Mouse (Mus musculus) liver, embryonic 13.5 days (tissue): ENCODE data around the gene Zfp112. TPM values are rescaled to one million over a fixed set of nuclear protein-coding genes. Genes with fewer than 3 reads are reported as not detected.
"Not testable (repeated sequence)": the region's sequence is repeated elsewhere in the genome, so short reads cannot be mapped to it uniquely, and the experiment has no call there.

Experiments
- ATAC-seq: fragments of 200-750 bp; cut with Nextera tagmentation; 2 replicates; pipeline ENCODE4 v1.8.0; 2017; ENCODE audit warnings: low read depth, mild to moderate bottlenecking, moderate number of reproducible peaks, moderate library complexity
- DNase-seq: peaks from one replicate; pipeline ENCODE4 v3.0.0; 2022
- H3K27ac ChIP-seq: fragments of 300-500 bp; sonication (generic); 2 replicates; pipeline ENCODE4 v1.5.1; 2015; ENCODE audit warnings: moderate library complexity, mild to moderate bottlenecking, inconsistent platforms
- H3K27me3 ChIP-seq: fragments of 300-500 bp; sonication (generic); 2 replicates; pipeline ENCODE4 v1.6.1; 2015; ENCODE audit warnings: mild to moderate bottlenecking, inconsistent platforms
- H3K36me3 ChIP-seq: fragments of 300-500 bp; sonication (generic); 2 replicates; pipeline ENCODE4 v1.6.1; 2015; ENCODE audit warnings: mild to moderate bottlenecking, inconsistent platforms
- H3K4me1 ChIP-seq: fragments of 300-500 bp; sonication (generic); replicated peaks from 2 replicates; pipeline ENCODE4 v1.6.1; 2015; ENCODE audit warnings: inconsistent platforms
- H3K4me2 ChIP-seq: fragments of 300-500 bp; sonication (generic); 2 replicates; pipeline ENCODE4 v1.6.1; 2015; ENCODE audit warnings: inconsistent platforms, mild to moderate bottlenecking, moderate library complexity
- H3K4me3 ChIP-seq: fragments of 300-500 bp; sonication (generic); replicated peaks from 2 replicates; pipeline ENCODE4 v1.5.1; 2015; ENCODE audit warnings: mild to moderate bottlenecking, inconsistent platforms
- H3K9ac ChIP-seq: fragments of 300-500 bp; sonication (generic); 2 replicates; pipeline ENCODE4 v1.6.1; 2015; ENCODE audit warnings: mild to moderate bottlenecking, inconsistent platforms
- H3K9me3 ChIP-seq: fragments of 300-500 bp; sonication (generic); replicated peaks from 2 replicates; pipeline ENCODE4 v1.6.1; 2016; ENCODE audit warnings: inconsistent platforms
- WGBS: fragments of 180-500 bp; shearing (Covaris S2); methylation state at CpG from one replicate; pipeline ENCODE4 v1.1.7; 2015; ENCODE audit not compliant: insufficient replicate concordance; 5-methylcytosine and 5-hydroxymethylcytosine counted together
- polyA plus RNA-seq: library from polyadenylated mRNA; unstranded; fragments of >200 nt; fragmentation: Nextera tagmentation; extraction: Ambion mirVana; gene quantifications from 2 replicates; pipeline ENCODE4 v1.2.1, GENCODE M21; 2015

Zfp112 gene
- polyA plus RNA-seq, result 1.0 TPM in 2 replicates

- ATAC-seq, result peak; percentile 87
- Histone ChIP-seq H3K9me3 (peaks cover 12% of the 10 kb centered on the region; the same call in 1 of the 2 replicates), H3K4me1 (peaks cover 20% of the 10 kb centered on the region), H3K27ac (peak within 1 kb of the TSS; percentile 71), H3K4me2 (peak within 1 kb of the TSS; percentile 80), H3K4me3 (peak within 1 kb of the TSS; percentile 64), H3K9ac (peak within 1 kb of the TSS; percentile 76), H3K27me3 (no peaks in the 10 kb centered on the region), H3K36me3 (peaks cover 25% of the 10 kb centered on the region)
- no peak for DNase-seq
- WGBS, result 4% methylated on average over 23 of the region's 23 CpGs
Observed at GRCm38 (mm10) chr7:24112156-24112856, at the start of gene Zfp112. Zfp112 (plus strand) TSS chr7:24112314.

DNA sequence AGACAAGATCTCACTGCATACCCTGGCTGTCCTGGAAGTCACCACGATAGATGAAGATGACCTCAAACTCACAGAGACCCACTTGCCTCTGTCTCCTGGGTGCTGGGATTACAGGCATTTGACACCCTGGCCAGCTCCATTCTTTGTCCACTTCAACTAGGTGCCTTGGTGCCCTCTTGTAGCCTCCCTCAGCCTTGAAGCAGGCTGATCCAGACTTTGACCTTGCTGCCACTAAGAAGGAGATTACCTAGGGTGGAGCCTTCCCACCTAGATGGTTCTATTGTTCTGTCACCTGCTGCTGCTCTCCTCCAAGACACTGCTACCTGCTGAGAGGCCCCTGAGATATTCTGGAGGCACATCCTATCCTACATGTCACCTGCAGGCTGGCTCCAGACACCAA lies 37.7 kb upstream of the Zfp112 start:
- not testable (repeated sequence) for H3K36me3 ChIP-seq, H3K9me3 ChIP-seq, ATAC-seq, H3K4me3 ChIP-seq, H3K27me3 ChIP-seq, H3K4me1 ChIP-seq, H3K9ac ChIP-seq, H3K27ac ChIP-seq, DNase-seq, H3K4me2 ChIP-seq
- WGBS, result 24% methylated on average over 1 of the region's 1 CpGs

DNA sequence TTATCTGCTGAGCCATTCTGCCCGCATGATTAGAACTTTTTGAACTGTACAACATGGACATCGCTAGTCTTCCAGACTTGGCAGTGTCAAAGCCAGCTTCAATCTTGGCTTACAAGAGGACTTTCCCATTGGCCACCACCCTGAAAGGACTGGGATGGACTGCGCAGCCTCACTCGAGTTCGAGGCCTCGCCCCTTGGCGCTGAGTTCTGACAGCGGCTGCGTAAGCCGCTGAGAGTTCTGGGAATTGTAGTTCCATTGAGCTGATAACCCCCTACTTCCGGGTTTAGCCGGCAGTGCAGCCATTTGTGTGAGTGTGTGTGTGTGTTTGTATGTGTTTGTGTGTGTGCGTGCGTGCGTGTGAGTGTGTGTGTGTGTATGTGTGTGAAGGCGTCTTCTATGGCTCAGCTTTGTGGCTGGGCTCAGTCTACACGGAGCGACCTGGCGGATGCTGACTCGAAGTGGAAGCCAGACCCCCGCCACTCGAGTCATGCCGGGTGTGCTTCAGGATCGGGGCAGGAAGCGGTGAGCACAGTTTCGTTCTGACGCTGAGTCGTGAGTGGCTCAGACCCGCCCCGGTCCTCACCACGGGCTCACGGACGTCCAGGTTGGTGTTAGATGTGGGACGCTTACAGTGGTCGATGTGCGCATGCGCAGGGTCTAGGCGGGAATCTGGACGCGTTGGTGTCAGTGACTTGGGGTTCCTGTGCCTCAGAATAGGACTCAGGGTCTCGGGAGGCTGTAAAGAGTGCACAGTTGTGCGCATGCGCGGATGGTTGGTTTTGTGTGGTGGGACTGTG lies 30.3 kb upstream of the Zfp112 start, which contains the start of gene Zfp180:
TSS of gene Zfp180 (plus strand) at position 291 of the 798 bp plus-strand sequence.
- peak within 1 kb of the TSS; percentile 93 for H3K4me2 ChIP-seq
- DNase-seq (peak; percentile 93), ATAC-seq (peak; percentile 95)
- H3K4me3 ChIP-seq, result peak within 1 kb of the TSS; percentile 80
- H3K9ac ChIP-seq, result peak within 1 kb of the TSS; percentile 85
- H3K27ac ChIP-seq, result peak within 1 kb of the TSS; percentile 92
- peaks cover 28% of the 10 kb centered on the region for H3K4me1 ChIP-seq
- 13% methylated on average over 44 of the region's 44 CpGs for WGBS
- H3K36me3 ChIP-seq, result peaks cover 25% of the 10 kb centered on the region
- peaks cover 4% of the 10 kb centered on the region for H3K27me3 ChIP-seq
- H3K9me3 ChIP-seq, result 0 out of 2 replicates have a peak, but pooled peaks cover 2% of the 10 kb centered on the region

DNA sequence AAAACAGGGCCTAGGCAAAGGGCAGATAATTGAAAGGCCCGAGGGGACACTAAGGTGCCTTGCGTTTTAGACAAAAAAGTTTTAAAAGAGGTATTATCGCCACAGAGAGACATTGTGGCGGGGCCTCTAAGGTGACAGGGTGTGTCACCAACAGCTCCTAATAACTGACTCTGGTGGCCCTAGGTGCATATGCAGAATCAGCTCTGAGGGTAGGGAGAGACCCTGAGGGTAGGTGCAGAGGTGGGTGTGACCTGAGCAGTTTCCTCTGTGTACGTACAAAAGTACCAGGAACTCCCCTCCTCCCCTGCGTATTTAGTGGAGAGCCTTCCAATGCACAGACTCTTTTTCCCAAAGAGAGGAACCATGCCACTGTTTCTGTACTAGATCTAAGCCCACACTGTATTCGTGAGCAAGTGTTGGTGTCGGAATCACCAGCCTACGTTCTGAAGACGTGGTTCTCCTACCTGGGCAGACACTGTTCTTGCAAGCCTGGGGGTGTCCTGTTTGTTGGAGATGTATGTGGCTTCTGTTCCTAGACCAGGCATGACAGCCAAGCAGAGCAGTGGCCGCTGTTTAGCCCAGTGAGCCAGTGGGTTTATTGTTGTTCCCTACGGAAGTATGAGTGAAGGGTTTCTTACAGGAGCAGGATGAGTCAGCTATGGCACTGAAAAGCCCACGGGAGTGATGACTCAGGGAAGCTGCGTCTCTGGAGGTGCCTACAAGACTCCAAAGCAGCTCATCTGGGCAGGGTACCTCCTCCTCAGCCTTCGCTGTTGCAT lies 29.5 kb upstream of the Zfp112 start:
- ATAC-seq (peak; percentile 58), DNase-seq (no peak)
- H3K36me3 ChIP-seq, result peaks cover 34% of the 10 kb centered on the region
- peak overlapping the region; percentile 85 for H3K9ac ChIP-seq
- H3K27ac ChIP-seq, result peak overlapping the region; percentile 92
- H3K4me3 ChIP-seq, result peak overlapping the region; percentile 80
- H3K4me1 ChIP-seq, result peaks cover 28% of the 10 kb centered on the region
- H3K27me3 ChIP-seq, result peaks cover 4% of the 10 kb centered on the region
- WGBS, result 36% methylated on average over 15 of the region's 15 CpGs
- peak overlapping the region; percentile 93 for H3K4me2 ChIP-seq
- 0 out of 2 replicates have a peak, but pooled peaks cover 2% of the 10 kb centered on the region for H3K9me3 ChIP-seq

DNA sequence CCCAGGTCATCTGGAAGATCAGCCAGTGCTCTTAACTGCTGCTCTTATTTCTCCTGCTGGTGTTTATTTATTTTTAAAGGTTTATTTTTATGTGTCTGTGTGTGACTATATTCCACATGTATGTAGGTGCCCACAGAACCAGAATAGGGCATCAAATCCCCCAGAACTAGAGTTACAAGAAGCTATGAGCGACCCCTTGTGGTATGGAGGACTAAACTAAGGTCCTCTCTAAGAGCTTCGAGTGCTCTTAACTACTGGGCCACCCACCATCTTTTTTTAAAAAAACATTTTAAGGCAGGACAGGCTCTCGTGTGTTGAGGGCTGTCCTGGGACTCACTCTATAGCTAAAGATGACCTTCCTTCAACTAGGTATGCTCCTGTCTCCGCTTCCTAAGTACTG lies 25.2 kb upstream of the Zfp112 start:
- ATAC-seq (no peak), DNase-seq (no peak)
- no peak overlapping the region for H3K9ac ChIP-seq
- H3K4me2 ChIP-seq, result no peak overlapping the region
- WGBS, result 86% methylated on average over 4 of the region's 4 CpGs
- H3K36me3 ChIP-seq, result peaks cover 54% of the 10 kb centered on the region
- 0 out of 2 replicates have a peak, but pooled peaks cover 5% of the 10 kb centered on the region for H3K9me3 ChIP-seq
- no peaks in the 10 kb centered on the region for H3K27me3 ChIP-seq
- peaks cover 24% of the 10 kb centered on the region for H3K4me1 ChIP-seq
- H3K27ac ChIP-seq, result no peak overlapping the region
- no peak overlapping the region for H3K4me3 ChIP-seq

DNA sequence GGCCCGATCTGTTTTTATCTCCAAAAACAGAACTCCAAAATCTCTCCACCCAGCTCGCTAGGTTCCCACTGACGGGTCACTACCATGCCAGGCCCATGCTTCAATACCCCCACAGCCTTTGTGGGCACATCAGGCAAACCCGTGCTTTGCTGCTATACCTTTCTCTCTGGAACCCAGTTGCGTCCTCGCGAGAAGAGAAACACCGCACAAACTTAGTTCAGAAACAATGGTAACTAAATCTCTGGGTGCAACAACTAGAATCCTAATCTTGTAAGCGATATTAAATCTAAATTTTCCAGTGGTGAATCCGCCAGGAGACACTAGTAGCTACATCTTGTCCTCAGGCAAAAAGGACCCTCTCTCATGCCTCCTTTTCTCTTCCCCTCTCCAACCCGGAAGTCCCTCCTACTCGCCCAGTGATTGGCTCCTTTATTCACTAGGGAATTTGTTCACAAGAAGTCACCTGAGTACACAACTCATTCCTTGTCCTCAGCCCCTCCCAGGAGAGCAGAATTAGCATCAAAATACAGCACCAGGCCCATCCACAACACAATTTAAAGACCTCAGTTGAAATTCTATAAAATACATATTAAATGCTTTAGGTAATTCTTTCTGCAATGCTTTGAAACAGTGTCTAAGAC lies 24.5 kb upstream of the Zfp112 start:
- H3K4me1 ChIP-seq, result peaks cover 22% of the 10 kb centered on the region
- no peak for DNase-seq
- no peak for ATAC-seq
- H3K4me3 ChIP-seq, result no peak overlapping the region
- H3K9ac ChIP-seq, result no peak overlapping the region
- peaks cover 7% of the 10 kb centered on the region; the same call in 1 of the 2 replicates for H3K9me3 ChIP-seq
- H3K4me2 ChIP-seq, result no peak overlapping the region
- peaks cover 57% of the 10 kb centered on the region for H3K36me3 ChIP-seq
- H3K27ac ChIP-seq, result no peak overlapping the region
- no peaks in the 10 kb centered on the region for H3K27me3 ChIP-seq
- WGBS, result 88% methylated on average over 12 of the region's 12 CpGs

DNA sequence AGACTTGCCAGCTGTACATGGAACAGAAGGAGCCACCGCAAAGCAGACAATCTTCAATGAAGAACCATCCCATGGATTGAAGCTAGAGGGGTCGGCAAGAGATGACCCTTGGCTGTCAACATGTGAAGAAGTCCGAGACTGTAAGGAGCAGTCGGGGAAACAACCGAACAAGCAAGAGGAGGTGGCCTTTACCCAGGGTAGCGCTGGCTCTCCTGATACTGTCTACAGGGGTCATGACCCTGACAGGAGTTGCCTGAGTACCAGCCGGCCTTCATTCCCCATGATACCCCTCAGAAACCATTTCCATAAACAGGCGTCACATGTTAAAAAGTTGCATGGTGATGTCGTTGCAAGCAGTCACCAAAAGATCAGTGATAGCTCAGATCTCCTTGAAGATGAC lies 7.7 kb upstream of the Zfp112 start:
- WGBS, result 84% methylated on average over 9 of the region's 9 CpGs
- no peaks in the 10 kb centered on the region for H3K4me1 ChIP-seq
- peaks cover 99% of the 10 kb centered on the region for H3K36me3 ChIP-seq
- H3K9me3 ChIP-seq, result peaks cover 74% of the 10 kb centered on the region
- no peak overlapping the region for H3K4me3 ChIP-seq
- no peak overlapping the region for H3K4me2 ChIP-seq
- no peaks in the 10 kb centered on the region for H3K27me3 ChIP-seq
- ATAC-seq (no peak), DNase-seq (no peak)
- no peak overlapping the region for H3K9ac ChIP-seq
- no peak overlapping the region for H3K27ac ChIP-seq

GRCm38 (mm10) chr7:24105144-24105703 lies 6.9 kb upstream of the Zfp112 start:
- Histone ChIP-seq H3K4me1 (no peaks in the 10 kb centered on the region), H3K36me3 (peaks cover 96% of the 10 kb centered on the region), H3K27ac (no peak overlapping the region), H3K9me3 (peaks cover 74% of the 10 kb centered on the region), H3K4me2 (no peak overlapping the region), H3K27me3 (no peaks in the 10 kb centered on the region), H3K9ac (no peak overlapping the region), H3K4me3 (no peak overlapping the region)
- ATAC-seq (no peak), DNase-seq (no peak)
- 86% methylated on average over 18 of the region's 18 CpGs for WGBS

DNA sequence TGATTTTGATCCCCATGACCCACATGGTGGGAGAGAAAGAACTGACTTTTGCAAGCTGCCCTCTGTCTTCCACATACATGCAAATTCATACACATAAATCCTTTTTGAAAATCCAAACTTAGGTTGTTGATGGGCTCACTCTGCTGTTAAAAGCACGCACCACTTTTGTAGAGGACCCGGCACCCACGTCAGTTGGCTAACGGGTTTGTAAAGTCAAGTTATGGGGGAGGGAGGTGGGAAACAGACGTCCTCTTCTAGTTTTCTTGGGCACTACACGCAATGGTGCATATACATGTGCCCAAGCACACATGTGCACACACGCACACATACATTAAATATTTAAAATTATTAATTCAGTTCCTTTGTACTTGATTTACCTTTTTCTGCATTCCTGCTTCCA lies 1.3 kb upstream of the Zfp112 start:
- Histone ChIP-seq H3K27me3 (no peaks in the 10 kb centered on the region), H3K4me1 (peaks cover 17% of the 10 kb centered on the region), H3K9me3 (peaks cover 26% of the 10 kb centered on the region), H3K27ac (no peak overlapping the region), H3K4me3 (no peak overlapping the region), H3K36me3 (peaks cover 40% of the 10 kb centered on the region), H3K4me2 (no peak overlapping the region), H3K9ac (no peak overlapping the region)
- no peak for DNase-seq
- 86% methylated on average over 7 of the region's 7 CpGs for WGBS
- ATAC-seq, result no peak

DNA sequence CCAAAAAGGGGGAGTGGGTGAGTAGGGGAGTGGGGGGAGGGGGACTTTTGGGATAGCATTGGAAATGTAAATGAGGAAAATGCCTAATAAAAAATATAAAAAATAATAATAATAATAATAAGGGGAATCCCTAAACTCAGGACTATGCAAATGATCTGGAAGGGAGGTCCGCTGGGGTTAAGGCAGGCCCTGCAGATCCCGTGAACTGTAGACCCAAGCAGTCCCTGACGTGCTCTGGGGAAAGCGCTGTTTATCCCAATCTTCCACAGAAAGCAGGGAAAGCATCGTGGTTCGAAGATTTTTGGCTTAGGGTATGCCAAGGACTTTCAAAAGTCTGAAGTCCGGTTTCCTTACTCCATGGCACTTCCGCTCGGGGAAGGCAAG lies 350 bp upstream of the Zfp112 start:
- 23% methylated on average over 9 of the region's 9 CpGs for WGBS
- Histone ChIP-seq H3K36me3 (peaks cover 31% of the 10 kb centered on the region), H3K4me3 (peak overlapping the region; percentile 64), H3K27ac (no peak overlapping the region), H3K9ac (peak overlapping the region; percentile 76), H3K27me3 (no peaks in the 10 kb centered on the region), H3K4me1 (peaks cover 18% of the 10 kb centered on the region), H3K4me2 (peak overlapping the region; percentile 80), H3K9me3 (peaks cover 17% of the 10 kb centered on the region)
- ATAC-seq, result peak; percentile 42; the same call in 1 of the 2 replicates
- no peak for DNase-seq
